Mouse (Mus musculus): Measurements from ENCODE around the gene Opa1.

Gene Opa1

GRCm38 (mm10) chr16:29579167-29579786 is at the start of gene Opa1:
Opa1 (plus strand) TSS chr16:29579334.
- DNase-seq (ENCODE audit: low spot score), result peak; percentile 95

GRCm38 (mm10) chr16:29533641-29534040 is 45.5 kb upstream of the Opa1 start:
- DNase-seq (ENCODE audit: low spot score), result no peak

- no peak for DNase-seq (ENCODE audit: low spot score)
Observed at GRCm38 (mm10) chr16:29535866-29536265, 43.3 kb upstream of the Opa1 start.

GRCm38 (mm10) chr16:29536411-29537204 is 42.5 kb upstream of the Opa1 start:
- no peak for DNase-seq (ENCODE audit: low spot score)

- no peak for DNase-seq (ENCODE audit: low spot score)
Observed at GRCm38 (mm10) chr16:29539906-29540305, 39.2 kb upstream of the Opa1 start.

GRCm38 (mm10) chr16:29541261-29541683 is 37.9 kb upstream of the Opa1 start:
- DNase-seq (ENCODE audit: low spot score), result no peak

- DNase-seq (ENCODE audit: low spot score), result no peak
Observed at GRCm38 (mm10) chr16:29544829-29545228, 34.3 kb upstream of the Opa1 start, which contains the start of gene Atp13a4. Atp13a4 (minus strand) TSS chr16:29544864.

- DNase-seq (ENCODE audit: low spot score), result no peak
Observed at GRCm38 (mm10) chr16:29559667-29560066, 19.5 kb upstream of the Opa1 start.

- DNase-seq (ENCODE audit: low spot score), result no peak
Observed at GRCm38 (mm10) chr16:29560454-29560853, 18.7 kb upstream of the Opa1 start.

GRCm38 (mm10) chr16:29560869-29561268 is 18.3 kb upstream of the Opa1 start:
- peak; percentile 22 for DNase-seq (ENCODE audit: low spot score)

- DNase-seq (ENCODE audit: low spot score), result no peak
Observed at GRCm38 (mm10) chr16:29574013-29574412, 5.1 kb upstream of the Opa1 start.

GRCm38 (mm10) chr16:29575620-29576019 is 3.5 kb upstream of the Opa1 start:
- DNase-seq (ENCODE audit: low spot score), result no peak

GRCm38 (mm10) chr16:29579787-29580176 is 648 bp downstream of the Opa1 start:
- DNase-seq (ENCODE audit: low spot score), result peak; percentile 17

- no peak for DNase-seq (ENCODE audit: low spot score)
Observed at GRCm38 (mm10) chr16:29592171-29592570, 13.0 kb downstream of the Opa1 start.

- no peak for DNase-seq (ENCODE audit: low spot score)
Observed at GRCm38 (mm10) chr16:29597122-29597521, 18.0 kb downstream of the Opa1 start.

GRCm38 (mm10) chr16:29605546-29605945 is 26.4 kb downstream of the Opa1 start:
- no peak for DNase-seq (ENCODE audit: low spot score)

GRCm38 (mm10) chr16:29607131-29607530 is 28.0 kb downstream of the Opa1 start:
- DNase-seq (ENCODE audit: low spot score), result no peak

- no peak for DNase-seq (ENCODE audit: low spot score)
Observed at GRCm38 (mm10) chr16:29614762-29615161, 35.6 kb downstream of the Opa1 start.

GRCm38 (mm10) chr16:29629053-29629452 is 49.9 kb downstream of the Opa1 start:
- DNase-seq (ENCODE audit: low spot score), result no peak

- no peak for DNase-seq (ENCODE audit: low spot score)
Observed at GRCm38 (mm10) chr16:29635780-29636179, 56.6 kb downstream of the Opa1 start.

GRCm38 (mm10) chr16:29642376-29642775 is 63.2 kb downstream of the Opa1 start:
- DNase-seq (ENCODE audit: low spot score), result no peak

GRCm38 (mm10) chr16:29644871-29645270 is 65.7 kb downstream of the Opa1 start:
- DNase-seq (ENCODE audit: low spot score), result no peak

GRCm38 (mm10) chr16:29646202-29646601 is 67.1 kb downstream of the Opa1 start:
- DNase-seq (ENCODE audit: low spot score), result no peak
